Mouse (Mus musculus) cerebellum, adult 8-10 months (tissue): Measurements from ENCODE around the gene Tgfbr3.

Source experiments
- DNase-seq: peaks from one replicate; pipeline ENCODE4 v3.0.0; 2022

The Tgfbr3 gene

GRCm38 (mm10) chr5:107142791-107143190 lies 146.6 kb downstream of the Tgfbr3 start:
- no peak for DNase-seq

- DNase-seq: no peak
Observed at GRCm38 (mm10) chr5:107141375-107141774, 148.1 kb downstream of the Tgfbr3 start.

GRCm38 (mm10) chr5:107139800-107140651 lies 149.4 kb downstream of the Tgfbr3 start:
- no peak for DNase-seq

GRCm38 (mm10) chr5:107133336-107133735 lies 156.1 kb downstream of the Tgfbr3 start:
- no peak for DNase-seq

GRCm38 (mm10) chr5:107132231-107132630 lies 157.2 kb downstream of the Tgfbr3 start:
- DNase-seq: no peak

- DNase-seq: no peak
Observed at GRCm38 (mm10) chr5:107129304-107129703, 160.1 kb downstream of the Tgfbr3 start.

GRCm38 (mm10) chr5:107126561-107126960 lies 162.9 kb downstream of the Tgfbr3 start:
- DNase-seq: no peak

- DNase-seq: no peak
Observed at GRCm38 (mm10) chr5:107125131-107125530, 164.3 kb downstream of the Tgfbr3 start.

- DNase-seq: no peak
Observed at GRCm38 (mm10) chr5:107124531-107124930, 164.9 kb downstream of the Tgfbr3 start.

GRCm38 (mm10) chr5:107122622-107123021 lies 166.8 kb downstream of the Tgfbr3 start:
- no peak for DNase-seq

- DNase-seq: no peak
Observed at GRCm38 (mm10) chr5:107121086-107121485, 168.3 kb downstream of the Tgfbr3 start.

GRCm38 (mm10) chr5:107120624-107121023 lies 168.8 kb downstream of the Tgfbr3 start:
- DNase-seq: peak; percentile 33

- no peak for DNase-seq
Observed at GRCm38 (mm10) chr5:107119896-107120295, 169.5 kb downstream of the Tgfbr3 start.

GRCm38 (mm10) chr5:107116821-107117220 lies 172.6 kb downstream of the Tgfbr3 start:
- no peak for DNase-seq

- no peak for DNase-seq
Observed at GRCm38 (mm10) chr5:107112656-107113275, 176.7 kb downstream of the Tgfbr3 start.

GRCm38 (mm10) chr5:107111802-107112201 lies 177.6 kb downstream of the Tgfbr3 start:
- DNase-seq: no peak

- peak; percentile 14 for DNase-seq
Observed at GRCm38 (mm10) chr5:107110880-107111520, 178.4 kb downstream of the Tgfbr3 start.

- no peak for DNase-seq
Observed at GRCm38 (mm10) chr5:107110089-107110879, 179.1 kb downstream of the Tgfbr3 start.

GRCm38 (mm10) chr5:107109416-107109815 lies 180.0 kb downstream of the Tgfbr3 start:
- DNase-seq: no peak

- DNase-seq: no peak
Observed at GRCm38 (mm10) chr5:107106793-107107192, 182.6 kb downstream of the Tgfbr3 start.

GRCm38 (mm10) chr5:107106139-107106538 lies 183.3 kb downstream of the Tgfbr3 start:
- no peak for DNase-seq

GRCm38 (mm10) chr5:107103591-107103990 lies 185.8 kb downstream of the Tgfbr3 start:
- no peak for DNase-seq

- no peak for DNase-seq
Observed at GRCm38 (mm10) chr5:107102916-107103315, 186.5 kb downstream of the Tgfbr3 start.
